Mouse (Mus musculus) liver, embryonic 11.5 days (tissue): Measurements from ENCODE around the gene Zfp512b. TPM values are rescaled to one million over a fixed set of nuclear protein-coding genes. Genes with fewer than 3 reads are reported as not detected.

Source experiments
- microRNA-seq: library from miRNA; unstranded; fragments of <30 nt; microRNA quantifications from one replicate; pipeline ENCODE4, GENCODE M21; 2017; ENCODE audit warnings: borderline number of aligned reads
- polyA plus RNA-seq: library from polyadenylated mRNA; unstranded; fragments of >200 nt; fragmentation: Nextera tagmentation; extraction: Ambion mirVana; gene quantifications from 2 replicates; pipeline ENCODE4 v1.2.1, GENCODE M21; 2014

Gene Zfp512b
- polyA plus RNA-seq, 1 experiment from 2014 or later, result 31.2 TPM

Small RNAs within 50 kb of the gene (microRNA-seq; reads per million reads assigned to microRNA genes)
- gene Mir7006, result not detected

Other genes starting within 250 kb of the Zfp512b start
- gene Zgpat, start 227.9 kb downstream of the Zfp512b start, polyA plus RNA-seq, result 29.5 and 35.1 TPM in 2 replicates
- 48.7 and 48.9 TPM in 2 replicates for gene Arfrp1, start 227.4 kb downstream of the Zfp512b start, polyA plus RNA-seq
- 17.0 and 20.2 TPM in 2 replicates for gene Lime1, start 212.7 kb downstream of the Zfp512b start, polyA plus RNA-seq
- 25.2 and 26.9 TPM in 2 replicates for gene Zbtb46, start 133.4 kb downstream of the Zfp512b start, polyA plus RNA-seq
- gene Abhd16b, start 99.6 kb downstream of the Zfp512b start, polyA plus RNA-seq, result 0.13 TPM in 1 of 2 replicates, not detected in the other
- 149 and 156 TPM in 2 replicates for gene Tpd52l2, start 95.7 kb downstream of the Zfp512b start, polyA plus RNA-seq
- 61.1 and 65.6 TPM in 2 replicates for gene Dnajc5, start 72.3 kb downstream of the Zfp512b start, polyA plus RNA-seq
- 44.5 and 51.2 TPM in 2 replicates for gene Uckl1, start 7.9 kb downstream of the Zfp512b start, polyA plus RNA-seq
- gene Prpf6, start 935 bp downstream of the Zfp512b start, polyA plus RNA-seq, result 63.0 and 68.5 TPM in 2 replicates
- 6.2 and 6.8 TPM in 2 replicates for gene Samd10, start 6.4 kb upstream of the Zfp512b start, polyA plus RNA-seq
- not detected in 2 replicates for gene Gm29797, start 64.2 kb upstream of the Zfp512b start, polyA plus RNA-seq
- 16.1 and 19.4 TPM in 2 replicates for gene Sox18, start 78.8 kb upstream of the Zfp512b start, polyA plus RNA-seq
- gene Tcea2, start 87.5 kb upstream of the Zfp512b start, polyA plus RNA-seq, result 8.1 and 12.1 TPM in 2 replicates
- 51.4 and 51.8 TPM in 2 replicates for gene Rgs19, start 101.2 kb upstream of the Zfp512b start, polyA plus RNA-seq
- gene Lkaaear1, start 105.6 kb upstream of the Zfp512b start, polyA plus RNA-seq, result not detected in 2 replicates
- gene Oprl1, start 122.2 kb upstream of the Zfp512b start, polyA plus RNA-seq, result 2.0 and 3.2 TPM in 2 replicates
- 0.03 and 0.06 TPM in 2 replicates for gene Myt1, start 170.5 kb upstream of the Zfp512b start, polyA plus RNA-seq
- 21.6 and 25.3 TPM in 2 replicates for gene Pcmtd2, start 245.1 kb upstream of the Zfp512b start, polyA plus RNA-seq